Mouse (Mus musculus): ENCODE results near the gene Tmem156.

GRCm38 (mm10) chr5:65011901-65012573 lies 79.9 kb downstream of the Tmem156 start:
- TF ChIP-seq CTCF (conservative IDR thresholded peaks at IDR 0.05 in 1 of 2, IDR thresholded peaks at IDR 0.05 in 1 of 2; ENCODE audit: low read depth in 2 of 2, low read length in 2 of 2) (no peak), NELFE (IDR thresholded peaks at IDR 0.05; ENCODE audit: low read depth, low read length) (no peak), POLR2AphosphoS2 (IDR thresholded peaks at IDR 0.05; ENCODE audit: low read depth, low read length) (no peak)

All from CH12.LX (cell line).